Mouse (Mus musculus) megakaryocyte progenitor cell, adult 5-6 weeks (primary cell): ENCODE measurements around the gene Slc4a8. TPM values are rescaled to one million over a fixed set of nuclear protein-coding genes. Genes with fewer than 3 reads are reported as not detected.
"Not testable (repeated sequence)": the region's sequence is repeated elsewhere in the genome, so short reads cannot be mapped to it uniquely, and the experiment has no call there.

Experiments
- ATAC-seq: replicated peaks from 2 replicates; pipeline ENCODE4 v1.8.0; 2016; ENCODE audit warnings: mild to moderate bottlenecking, moderate TSS enrichment, inconsistent platforms; ENCODE audit not compliant: poor library complexity
- total RNA-seq, 2 experiments: library from RNA; stranded (forward) in 1 of 2; stranded (reverse) in 1 of 2; fragments of 157-497, 149-512 nt in 1 of 2; fragments of 200-1000 nt in 1 of 2; gene quantifications; 2 replicates each; pipeline versions ENCODE4 v1.2.3 to v1.2.4; 2015 to 2017

Gene Slc4a8
- total RNA-seq, 2 experiments from 2014 or later, result 20.3 to 21.3 TPM

DNA sequence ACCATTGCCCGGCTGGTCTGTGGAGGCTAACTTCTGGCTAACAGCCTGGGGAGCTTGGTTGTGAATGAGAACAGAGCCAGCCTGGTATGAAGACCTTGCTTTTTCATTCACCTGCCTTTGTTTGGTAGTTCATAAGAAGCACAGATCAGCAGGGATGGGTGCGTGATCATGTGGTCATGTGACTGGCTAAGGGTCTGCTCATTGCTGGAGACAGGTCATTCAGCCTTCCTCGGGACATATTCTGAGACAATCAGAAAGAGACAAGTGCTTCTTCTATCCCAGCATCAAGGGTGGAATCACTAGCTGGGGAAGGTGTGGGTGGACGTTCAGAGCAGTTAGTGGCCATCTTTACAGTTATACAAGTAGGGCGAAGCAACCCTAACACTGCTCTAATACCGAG lies 22.1 kb upstream of the Slc4a8 start:
- no peak for ATAC-seq

DNA sequence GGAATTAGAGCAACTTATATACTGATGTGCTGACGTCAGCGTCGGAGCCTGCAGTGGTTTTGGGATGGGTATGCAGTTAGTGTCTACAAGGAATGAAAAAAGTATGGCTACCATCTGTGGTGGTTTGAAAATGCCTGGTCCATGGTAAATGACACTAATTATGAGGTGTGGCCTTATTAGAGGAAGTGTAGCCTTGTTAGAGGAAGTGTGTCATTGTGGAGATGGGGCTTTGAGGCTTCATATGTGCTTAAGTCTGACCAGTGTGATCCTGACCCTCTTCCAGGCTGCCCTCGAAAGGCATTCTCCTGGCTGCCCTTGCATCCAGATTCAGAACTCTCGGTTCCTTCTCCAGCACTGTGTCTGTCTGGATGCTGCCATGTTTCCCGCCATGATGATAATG lies 18.3 kb upstream of the Slc4a8 start:
- no peak; the same call in 1 of the 2 replicates for ATAC-seq

DNA sequence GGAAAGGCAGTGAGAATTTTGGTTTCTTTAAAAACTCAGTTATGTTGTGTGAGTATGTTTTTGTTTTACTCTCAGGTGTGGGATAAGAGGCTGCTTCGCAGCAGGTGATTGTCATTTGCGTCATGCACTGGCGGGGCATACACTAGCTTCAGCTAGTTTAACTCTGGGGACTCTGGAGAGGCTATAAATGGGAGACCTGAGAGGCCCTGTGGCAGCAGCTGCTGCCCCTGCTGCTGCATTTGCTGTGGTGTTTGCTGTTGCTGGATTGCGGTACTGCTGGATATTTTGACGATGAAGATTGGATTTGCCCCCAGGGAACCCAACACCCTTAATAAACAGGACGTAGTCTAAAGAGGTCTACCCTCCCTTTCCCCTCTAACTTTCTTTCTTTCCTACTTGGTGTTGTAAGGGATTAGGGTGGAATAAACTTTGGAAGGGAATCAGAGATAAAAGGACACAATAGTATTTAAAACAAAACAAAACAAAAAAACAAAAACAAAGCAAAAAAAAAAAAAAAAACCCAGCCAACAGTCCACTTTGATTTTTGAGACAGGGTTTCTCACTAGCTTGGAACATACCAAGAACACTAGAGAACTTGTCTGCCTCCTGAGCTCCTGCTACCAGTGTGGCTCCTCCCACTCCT lies 14.9 kb upstream of the Slc4a8 start:
- ATAC-seq, result no peak

DNA sequence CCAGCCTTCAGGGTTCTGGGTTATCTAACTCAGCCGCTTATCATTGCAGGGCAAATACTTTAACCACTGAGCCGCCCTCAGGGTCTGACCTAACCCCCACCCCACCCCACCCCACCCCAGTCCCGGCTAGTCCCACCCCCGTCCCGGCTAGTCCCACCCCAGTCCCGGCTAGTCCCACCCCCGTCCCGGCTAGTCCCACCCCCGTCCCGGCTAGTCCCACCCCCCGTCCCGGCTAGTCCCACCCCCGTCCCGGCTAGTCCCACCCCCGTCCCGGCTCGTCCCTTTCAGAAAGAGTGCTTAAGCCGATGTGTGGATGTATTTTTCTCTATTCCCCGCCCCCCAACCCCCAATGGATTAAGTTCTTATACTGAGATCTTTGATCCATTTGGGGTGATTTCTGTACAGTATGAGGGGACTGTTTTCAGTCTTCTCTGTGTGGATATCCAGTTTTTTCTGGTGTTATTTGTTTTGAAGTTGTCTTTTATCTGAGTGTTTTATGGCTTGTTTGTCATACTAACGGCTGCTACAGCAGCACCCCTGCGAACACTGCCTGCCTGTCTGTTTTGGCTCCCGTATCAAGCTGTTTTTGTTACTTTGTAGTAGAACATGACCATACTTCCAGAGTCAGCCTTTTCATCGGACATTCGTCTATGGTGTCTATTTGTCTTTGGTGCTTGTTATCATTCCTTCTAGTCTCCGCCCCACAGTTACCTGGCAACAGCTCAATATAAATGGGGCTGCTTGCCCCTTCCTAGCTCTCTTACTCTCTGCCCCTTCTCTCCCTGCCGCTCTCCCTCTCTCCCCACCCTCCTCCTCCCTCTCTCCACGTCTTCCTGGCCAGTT lies 14.2 kb upstream of the Slc4a8 start:
- peak; percentile 84 for ATAC-seq

DNA sequence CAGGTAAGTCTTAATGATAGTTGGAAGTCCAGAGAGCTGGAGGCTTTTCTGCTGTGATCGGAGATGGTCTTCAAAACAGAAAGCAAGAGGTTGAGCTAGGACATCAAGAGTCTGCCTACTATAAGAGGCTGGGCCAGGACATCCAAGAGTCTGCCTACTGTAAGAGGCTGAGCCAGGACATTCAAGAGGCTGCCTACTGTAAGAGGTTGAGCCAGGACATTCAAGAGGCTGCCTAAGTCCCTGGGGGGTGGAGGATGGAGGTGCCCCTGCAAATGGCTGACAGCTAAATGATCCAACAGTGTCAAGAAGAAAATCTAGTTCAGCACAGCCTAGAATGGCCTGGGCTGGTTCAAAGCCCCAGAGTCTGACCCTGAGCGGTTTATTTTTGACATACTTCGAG lies 13.0 kb upstream of the Slc4a8 start:
- ATAC-seq, result no peak

DNA sequence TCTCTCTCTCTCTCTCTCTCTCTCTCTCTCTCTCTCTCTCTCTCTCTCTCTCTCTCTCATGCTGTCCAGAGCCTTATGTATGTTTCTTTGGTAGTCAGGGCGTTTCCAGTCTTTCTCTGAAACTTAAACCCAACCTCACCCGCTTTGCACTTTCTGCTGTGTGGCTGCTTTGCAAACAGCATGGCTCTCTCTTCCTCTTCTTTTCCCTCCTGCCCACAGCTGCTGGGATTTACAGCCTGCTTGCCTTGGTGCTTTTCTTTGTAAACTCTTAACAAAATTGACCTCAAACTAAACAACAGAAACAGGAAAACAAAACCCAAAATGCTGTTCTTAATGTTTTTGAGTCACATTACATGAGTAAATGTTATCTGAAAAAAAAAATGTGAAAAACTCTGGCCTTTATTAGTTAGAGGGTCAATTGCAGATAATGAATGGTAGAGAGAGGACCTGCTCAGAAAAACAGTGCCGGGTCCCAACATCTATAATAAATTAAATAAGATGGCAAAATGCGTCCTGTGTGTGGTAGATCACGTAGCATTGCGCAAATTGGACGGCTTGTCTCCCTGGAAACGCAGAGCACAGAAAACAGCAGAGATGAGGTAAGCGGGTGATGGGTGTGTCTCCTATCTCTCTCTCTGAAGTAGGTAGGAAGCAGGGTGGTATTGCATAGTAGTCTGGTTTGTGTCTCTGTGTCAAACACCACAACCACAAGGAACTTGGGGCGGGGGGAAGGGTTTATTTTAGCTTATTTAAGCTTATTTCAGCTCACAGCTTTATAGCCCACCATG lies 11.6 kb upstream of the Slc4a8 start:
- ATAC-seq, result peak; percentile 82

DNA sequence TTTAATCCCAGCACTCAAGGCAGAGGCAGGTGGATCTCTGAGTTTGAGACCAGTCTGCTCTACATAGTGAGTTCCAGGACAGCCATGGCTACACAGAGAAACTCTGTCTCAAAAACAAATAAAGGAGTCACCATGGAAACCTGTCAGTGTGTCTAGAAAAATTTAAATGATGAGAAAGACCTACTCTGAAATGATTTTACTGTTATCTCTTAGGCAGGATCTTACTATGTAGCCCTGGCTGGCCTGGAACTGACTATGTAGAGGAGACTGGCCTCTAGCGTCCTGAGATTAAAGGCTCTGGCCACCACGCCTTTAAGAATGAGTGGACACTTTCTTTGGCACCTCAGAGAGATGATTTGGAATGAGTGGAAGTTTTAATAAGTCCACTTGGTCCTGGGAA lies 9.1 kb upstream of the Slc4a8 start:
- ATAC-seq, result no peak

DNA sequence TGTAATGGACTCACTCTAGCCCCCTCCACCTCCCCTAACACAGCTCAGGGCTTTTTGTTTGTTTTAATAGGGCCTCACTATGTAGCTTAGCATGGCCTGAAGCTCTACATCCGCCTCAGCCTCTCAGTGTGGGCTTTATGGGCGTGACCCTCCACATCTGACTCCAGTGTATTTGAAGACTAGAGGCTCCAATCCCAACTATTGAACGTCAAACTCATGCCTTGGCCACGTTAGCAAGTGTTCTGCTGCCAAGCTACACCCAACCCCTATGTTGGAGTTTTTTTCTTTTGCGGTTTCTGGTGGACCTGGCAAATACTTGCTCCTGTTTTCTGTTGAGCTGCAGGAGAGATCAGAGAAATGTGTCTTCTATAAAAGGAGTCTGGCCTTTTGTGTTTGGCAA lies 8.5 kb upstream of the Slc4a8 start:
- no peak for ATAC-seq

DNA sequence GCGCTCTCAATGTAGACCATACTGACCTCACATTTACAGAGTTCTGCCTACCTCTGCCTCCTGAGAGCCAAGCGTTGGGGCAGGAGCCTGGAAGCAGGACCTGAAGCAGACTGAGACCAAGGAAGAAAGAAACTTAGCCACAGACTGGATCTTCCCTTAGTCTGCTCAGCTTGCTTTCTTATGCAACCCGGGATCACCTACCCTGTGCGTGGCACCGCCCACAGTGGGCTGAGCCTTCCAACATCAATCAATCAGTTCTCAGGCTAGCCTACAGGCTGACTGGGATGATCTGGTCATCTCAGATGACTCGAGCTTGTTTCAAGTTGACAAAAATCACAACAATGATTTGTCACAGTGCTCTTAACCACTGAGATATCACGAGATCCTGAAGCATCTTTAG lies 7.5 kb upstream of the Slc4a8 start:
- ATAC-seq, result no peak

DNA sequence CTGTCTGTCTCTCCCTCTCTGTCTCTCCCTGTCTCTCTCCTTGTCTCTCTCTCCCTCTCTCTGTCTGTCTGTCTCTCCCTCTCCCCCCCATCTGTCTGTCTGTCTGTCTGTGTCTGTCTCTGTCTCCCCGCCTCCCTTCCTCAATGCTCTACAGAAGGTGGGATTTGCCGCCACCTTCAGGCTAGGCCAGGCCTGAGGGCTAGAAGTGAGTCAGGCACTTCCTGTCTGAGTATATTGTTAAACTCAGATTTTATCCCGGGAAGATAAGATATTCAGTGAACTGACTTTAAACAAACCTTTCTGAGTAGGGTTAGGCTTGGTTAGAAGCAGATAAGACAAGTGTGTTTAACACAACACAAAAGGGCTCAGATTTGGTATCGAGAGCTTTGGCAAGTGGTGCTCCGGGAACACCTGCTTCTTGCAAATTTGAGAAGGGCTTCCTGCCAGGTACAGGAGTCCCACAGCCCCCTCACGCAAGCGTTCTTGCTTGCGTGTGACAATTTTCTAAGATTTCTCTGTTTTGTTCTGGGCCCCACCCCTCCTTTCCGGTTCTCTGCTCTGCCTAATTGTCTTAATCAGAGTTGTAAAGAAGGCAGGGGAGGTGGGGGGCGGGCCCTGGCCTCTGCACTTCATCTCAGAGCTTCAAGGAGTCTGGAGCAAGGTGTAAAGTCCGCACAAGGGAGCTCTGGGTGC lies 6.6 kb upstream of the Slc4a8 start:
- ATAC-seq, result peak; percentile 59

DNA sequence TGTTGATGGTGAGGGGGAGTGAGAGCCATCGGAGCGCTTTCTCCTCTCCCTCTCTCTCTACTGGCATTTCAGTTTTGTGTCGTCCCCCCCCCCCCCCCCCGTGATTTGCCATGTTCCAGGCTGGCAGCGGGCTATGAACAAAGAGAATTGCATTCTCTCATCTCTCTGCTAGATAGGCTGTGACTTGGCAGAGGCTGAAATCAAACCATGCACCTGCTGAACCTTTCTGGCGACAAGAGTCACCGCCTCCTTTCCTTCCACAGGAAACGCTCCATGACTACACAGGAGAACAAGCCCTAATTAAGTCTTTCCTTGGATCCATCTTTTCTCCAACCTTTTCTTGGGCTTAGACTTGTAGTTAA lies 6.1 kb upstream of the Slc4a8 start:
- no peak for ATAC-seq

DNA sequence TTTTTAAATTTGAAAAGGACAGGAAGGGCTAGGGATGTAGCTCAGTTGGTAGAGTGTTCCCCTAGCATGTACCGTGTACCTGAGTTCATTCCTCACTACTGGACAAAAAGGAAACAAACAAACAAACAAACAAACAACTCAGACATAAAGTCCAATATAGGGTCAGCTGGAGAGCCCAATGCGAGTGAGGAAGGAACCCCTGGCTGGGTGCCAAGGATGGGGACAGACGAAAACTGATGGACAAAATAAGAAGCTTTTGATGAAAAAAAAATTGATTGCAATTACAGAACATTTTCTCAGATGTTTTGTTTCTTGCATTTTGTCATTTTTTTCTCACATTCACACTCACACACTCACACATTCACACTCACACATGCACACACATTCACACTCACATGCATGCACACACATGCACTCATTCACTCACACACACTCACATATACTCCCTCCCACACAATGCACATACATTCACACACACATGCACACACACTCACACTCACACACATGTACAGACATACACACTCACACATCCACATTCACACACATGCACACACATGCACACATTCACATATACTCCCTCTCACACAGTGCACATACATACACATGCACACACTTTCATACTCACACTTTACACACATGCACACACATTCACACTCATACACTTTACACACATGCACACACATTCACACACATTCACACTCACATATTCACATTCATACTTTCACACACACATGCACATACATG lies 5.5 kb upstream of the Slc4a8 start:
- ATAC-seq, result no peak

DNA sequence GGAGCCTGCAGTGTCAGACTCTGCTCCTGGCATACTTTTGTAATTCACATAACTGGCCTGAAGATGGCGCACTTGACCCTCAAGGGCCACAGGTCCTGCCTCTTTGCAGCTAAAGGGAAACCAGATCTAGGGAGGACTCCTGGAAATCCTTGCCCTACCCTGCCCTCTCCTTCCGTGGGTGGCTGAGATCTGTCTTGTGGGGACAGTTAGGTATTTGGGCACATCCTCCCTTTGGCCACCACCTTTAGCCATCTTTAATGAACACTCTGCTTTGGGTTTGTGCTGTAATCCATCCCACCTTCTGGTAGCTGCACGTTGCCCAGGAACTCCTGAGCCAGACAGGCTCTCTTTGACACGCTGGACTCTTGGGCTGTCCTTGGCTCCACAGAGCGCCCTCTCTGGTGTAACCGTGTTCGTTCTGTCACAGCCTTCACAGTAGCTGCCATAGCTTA lies 4.0 kb upstream of the Slc4a8 start:
- peak; percentile 77 for ATAC-seq

DNA sequence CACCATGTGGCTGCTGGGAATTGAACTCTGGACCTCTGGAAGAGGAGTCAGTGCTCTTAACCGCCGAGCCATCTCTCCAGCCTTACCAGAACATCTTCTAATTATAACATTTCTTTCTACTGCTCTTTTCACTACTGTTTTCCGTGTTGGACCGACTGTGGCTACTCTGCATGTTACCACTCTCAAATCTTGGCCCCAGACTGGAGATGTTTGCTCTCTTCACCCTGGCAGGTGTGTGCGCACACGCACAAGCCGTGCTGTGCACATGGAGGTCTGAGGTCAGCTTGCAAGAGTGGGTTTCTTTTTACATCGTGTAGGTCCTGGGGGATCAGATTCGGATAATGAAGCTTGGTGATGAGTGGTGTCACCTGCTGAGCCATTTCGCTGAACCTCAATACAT lies 2.3 kb upstream of the Slc4a8 start:
- ATAC-seq, result no peak

DNA sequence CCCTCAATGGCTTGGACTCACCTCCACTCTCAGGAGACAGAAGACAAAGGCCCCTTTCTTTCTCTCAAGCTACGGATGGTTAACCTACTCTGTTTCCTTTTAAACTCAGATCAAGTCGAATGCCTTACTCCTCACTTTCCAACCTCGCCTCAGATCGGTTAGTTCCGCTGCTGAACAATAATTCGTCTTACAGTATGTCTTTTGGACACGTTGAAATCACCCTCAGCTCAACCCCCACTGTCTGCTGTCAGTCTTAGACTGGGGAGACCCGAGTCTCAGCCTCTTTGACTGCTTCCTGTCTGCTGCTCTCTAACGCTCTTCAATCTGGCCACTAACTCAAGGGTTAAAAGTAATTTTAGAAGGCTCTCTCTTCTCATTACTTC lies 520 bp upstream of the Slc4a8 start:
- no peak for ATAC-seq

DNA sequence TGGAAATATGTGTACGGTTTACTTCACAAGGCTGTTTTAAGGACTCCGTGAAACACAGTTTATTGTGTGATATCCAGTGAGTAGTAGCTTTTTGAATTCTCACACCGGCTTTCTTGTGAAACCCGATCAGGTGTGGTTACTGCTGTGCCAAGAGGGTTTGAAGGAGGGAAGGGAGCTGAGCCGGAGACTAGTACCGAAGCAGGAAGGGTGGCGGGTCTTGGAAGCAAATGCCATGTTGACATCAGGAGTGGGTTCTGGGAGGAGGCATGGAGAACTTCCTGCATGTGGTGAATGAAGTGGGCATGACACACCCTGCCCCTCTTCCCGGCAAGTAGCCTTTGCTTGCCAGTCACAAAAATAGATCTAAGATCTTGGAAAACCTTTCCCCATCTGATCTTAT lies 1.1 kb downstream of the Slc4a8 start:
- ATAC-seq, result no peak

DNA sequence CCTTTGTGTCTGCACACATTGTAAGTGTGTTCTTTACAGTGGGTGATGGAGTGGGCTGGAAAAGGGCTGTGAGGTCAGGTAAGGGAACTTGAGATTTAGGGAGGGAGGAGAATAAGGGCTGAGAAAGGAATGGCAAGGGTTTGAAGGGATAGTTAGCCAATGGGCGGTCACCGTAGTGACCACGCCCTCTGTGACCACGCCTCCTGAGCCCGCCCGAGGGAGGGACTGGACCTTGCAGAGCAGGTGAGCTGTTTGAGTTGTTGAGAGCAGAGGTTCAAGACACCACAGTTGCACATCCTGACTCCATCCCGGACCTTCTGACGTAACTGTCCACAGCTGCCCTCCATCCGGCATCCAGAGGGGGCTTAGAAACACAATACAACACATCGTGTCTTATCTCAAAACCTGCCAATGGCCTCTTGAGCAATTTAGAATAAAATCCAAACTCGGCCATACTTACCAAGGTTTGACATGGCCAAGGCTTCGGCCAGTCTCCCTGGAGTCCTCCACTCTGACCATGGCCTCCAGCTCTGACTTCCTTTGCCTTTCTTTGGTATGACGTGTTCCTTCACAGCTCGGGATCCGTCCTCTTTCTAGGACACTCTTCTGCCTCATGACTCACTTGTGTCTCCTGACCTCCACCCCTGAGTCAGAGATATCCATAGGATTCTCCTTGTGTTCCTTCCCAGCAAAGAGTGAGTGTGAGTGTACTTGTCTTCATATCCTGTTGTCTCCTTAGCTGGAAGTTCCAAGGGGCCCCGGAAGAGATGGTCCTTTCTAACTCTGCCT lies 2.8 kb downstream of the Slc4a8 start:
- no peak for ATAC-seq

DNA sequence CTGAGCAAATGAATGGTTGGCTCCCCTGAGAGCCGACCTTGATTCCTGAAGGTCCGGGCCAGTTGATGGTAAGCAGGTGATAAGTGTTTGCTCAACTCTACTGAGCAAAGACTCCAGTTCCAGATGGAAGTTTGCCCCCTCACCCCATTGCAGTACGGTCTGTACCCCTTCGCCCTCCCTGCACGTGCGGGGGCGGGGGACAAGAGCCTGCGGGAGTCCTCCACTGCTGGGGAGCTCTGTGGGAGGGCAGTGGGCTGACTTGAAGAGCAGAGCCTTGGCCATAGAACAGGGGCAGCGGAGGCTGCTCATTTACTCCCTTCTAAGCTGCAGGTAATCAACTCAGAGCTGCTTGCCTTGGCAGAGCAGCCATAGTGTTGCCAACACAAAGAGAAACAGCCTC lies 5.3 kb downstream of the Slc4a8 start:
- no peak for ATAC-seq

DNA sequence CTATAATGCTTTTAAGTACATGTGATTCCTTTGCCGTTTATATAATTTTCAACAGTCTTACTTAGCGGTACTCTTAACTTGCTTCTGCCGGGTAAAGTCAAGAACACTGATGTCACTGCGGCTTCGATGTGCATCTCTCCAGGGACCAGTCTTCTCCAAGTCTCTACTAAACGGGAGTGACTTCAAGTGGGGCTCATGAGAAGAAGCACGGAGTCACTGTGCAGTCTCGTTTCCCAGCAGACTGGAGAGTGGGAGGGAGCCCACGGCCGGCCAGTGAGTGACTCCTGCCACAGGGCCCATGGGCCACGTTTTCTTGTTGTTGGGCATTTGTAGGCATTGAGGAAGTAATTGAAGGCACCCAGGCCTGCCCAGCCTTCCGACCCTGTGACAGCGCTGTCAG lies 6.3 kb downstream of the Slc4a8 start:
- no peak for ATAC-seq

DNA sequence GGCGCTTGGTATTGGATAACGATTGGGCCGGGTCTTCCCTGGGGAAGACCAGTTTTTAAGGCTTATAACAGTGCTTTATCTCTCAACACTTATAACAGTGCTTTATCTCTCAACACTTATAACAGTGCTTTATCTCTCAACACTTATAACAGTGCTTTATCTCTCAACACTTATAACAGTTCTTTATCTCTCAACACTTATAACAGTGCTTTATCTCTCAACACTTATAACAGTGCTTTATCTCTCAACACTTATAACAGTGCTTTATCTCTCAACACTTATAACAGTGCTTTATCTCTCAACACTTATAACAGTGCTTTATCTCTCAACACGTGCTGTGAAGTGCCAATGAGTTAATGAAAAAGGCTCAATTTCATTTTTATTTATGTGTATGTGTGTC lies 7.5 kb downstream of the Slc4a8 start:
- not testable (repeated sequence) for ATAC-seq
